Mouse (Mus musculus) forebrain, embryonic 13.5 days (tissue): ENCODE data around the gene Vmn1r173. TPM values are rescaled to one million over a fixed set of nuclear protein-coding genes. Genes with fewer than 3 reads are reported as not detected.
"Not testable (repeated sequence)": the region's sequence is repeated elsewhere in the genome, so short reads cannot be mapped to it uniquely, and the experiment has no call there.

Experiments used
- ATAC-seq: fragments of 200-750 bp; cut with Nextera tagmentation; 2 replicates; pipeline ENCODE4 v1.8.0; 2017
- H3K27ac ChIP-seq: fragments of 300-500 bp; sonication (generic); 2 replicates; pipeline ENCODE4 v1.5.1; 2015; ENCODE audit warnings: inconsistent platforms, mild to moderate bottlenecking, moderate library complexity
- H3K27me3 ChIP-seq: fragments of 300-500 bp; sonication (generic); 2 replicates; pipeline ENCODE4 v1.6.1; 2015; ENCODE audit warnings: mild to moderate bottlenecking, inconsistent platforms
- H3K36me3 ChIP-seq: fragments of 300-500 bp; sonication (generic); 2 replicates; pipeline ENCODE4 v1.6.1; 2015; ENCODE audit warnings: mild to moderate bottlenecking, inconsistent platforms; ENCODE audit not compliant: poor library complexity, severe bottlenecking
- H3K4me1 ChIP-seq: fragments of 300-500 bp; sonication (generic); 2 replicates; pipeline ENCODE4 v1.6.1; 2015; ENCODE audit warnings: inconsistent platforms
- H3K4me2 ChIP-seq: fragments of 300-500 bp; sonication (generic); 2 replicates; pipeline ENCODE4 v1.6.1; 2015; ENCODE audit warnings: inconsistent platforms, mild to moderate bottlenecking, moderate library complexity
- H3K4me3 ChIP-seq: fragments of 300-500 bp; sonication (generic); 2 replicates; pipeline ENCODE4 v1.5.1; 2015; ENCODE audit warnings: mild to moderate bottlenecking, inconsistent platforms
- H3K9ac ChIP-seq: fragments of 300-500 bp; sonication (generic); 2 replicates; pipeline ENCODE4 v1.6.1; 2015; ENCODE audit warnings: mild to moderate bottlenecking, inconsistent platforms
- H3K9me3 ChIP-seq: fragments of 300-500 bp; sonication (generic); replicated peaks from 2 replicates; pipeline ENCODE4 v1.6.1; 2016; ENCODE audit warnings: inconsistent platforms
- WGBS: fragments of 180-500 bp; shearing (Covaris S2); methylation state at CpG from one replicate; pipeline ENCODE4 v1.1.7; 2015; 5-methylcytosine and 5-hydroxymethylcytosine counted together
- polyA plus RNA-seq: library from polyadenylated mRNA; unstranded; fragments of >200 nt; fragmentation: Nextera tagmentation; extraction: Ambion mirVana; gene quantifications from 2 replicates; pipeline ENCODE4 v1.2.1, GENCODE M21; 2015

The Vmn1r173 gene
- not detected in 2 replicates for polyA plus RNA-seq

- not testable (repeated sequence) for ATAC-seq, H3K27ac ChIP-seq, H3K4me1 ChIP-seq, H3K9ac ChIP-seq, H3K9me3 ChIP-seq, H3K36me3 ChIP-seq, H3K27me3 ChIP-seq, H3K4me3 ChIP-seq, H3K4me2 ChIP-seq
- 56% methylated on average over 1 of the region's 1 CpGs for WGBS
Observed at GRCm38 (mm10) chr7:23700403-23700802, at the start of gene Vmn1r173. TSS of gene Vmn1r173 (plus strand) at chr7:23700703.

GRCm38 (mm10) chr7:23658016-23658415 lies 42.5 kb upstream of the Vmn1r173 start, which contains the start of gene Vmn1r172:
TSS of gene Vmn1r172 (plus strand) at chr7:23658316.
- WGBS: 70% methylated on average over 2 of the region's 2 CpGs
- Histone ChIP-seq H3K4me1 (no peaks in the 10 kb centered on the region), H3K9me3 (peaks cover 2% of the 10 kb centered on the region), H3K27me3 (no peaks in the 10 kb centered on the region), H3K36me3 (no peaks in the 10 kb centered on the region), H3K9ac (no peak within 1 kb of the TSS), H3K4me3 (no peak within 1 kb of the TSS), H3K4me2 (no peak within 1 kb of the TSS), H3K27ac (no peak within 1 kb of the TSS)
- ATAC-seq: no peak

- H3K27me3 ChIP-seq, H3K4me2 ChIP-seq, H3K9ac ChIP-seq, ATAC-seq, H3K4me3 ChIP-seq, H3K9me3 ChIP-seq, H3K36me3 ChIP-seq, H3K4me1 ChIP-seq, H3K27ac ChIP-seq: not testable (repeated sequence)
- 58% methylated on average over 1 of the region's 1 CpGs for WGBS
Observed at GRCm38 (mm10) chr7:23751970-23752369, 51.5 kb downstream of the Vmn1r173 start, which contains the start of gene Vmn1r174. TSS of gene Vmn1r174 (plus strand) at chr7:23752270.

Other genes with a start within 250 kb of the Vmn1r173 start
- gene Vmn1r167, start 193.5 kb upstream of the Vmn1r173 start, polyA plus RNA-seq: not detected in 2 replicates
- not detected in 2 replicates for gene Vmn1r168, start 161.0 kb upstream of the Vmn1r173 start, polyA plus RNA-seq
- gene Vmn1r169, start 125.2 kb upstream of the Vmn1r173 start, polyA plus RNA-seq: not detected in 2 replicates
- not detected in 2 replicates for gene Vmn1r170, start 94.5 kb upstream of the Vmn1r173 start, polyA plus RNA-seq
- gene Vmn1r171, start 70.0 kb upstream of the Vmn1r173 start, polyA plus RNA-seq: not detected in 2 replicates
- gene Vmn1r172, start 42.4 kb upstream of the Vmn1r173 start, polyA plus RNA-seq: not detected in 2 replicates
- gene Vmn1r174, start 51.6 kb downstream of the Vmn1r173 start, polyA plus RNA-seq: not detected in 2 replicates
- gene Vmn1r175, start 109.9 kb downstream of the Vmn1r173 start, polyA plus RNA-seq: not detected in 2 replicates
- gene Vmn1r176, start 136.7 kb downstream of the Vmn1r173 start, polyA plus RNA-seq: not detected in 2 replicates
- gene Vmn1r177, start 165.7 kb downstream of the Vmn1r173 start, polyA plus RNA-seq: not detected in 2 replicates
- gene Vmn1r178, start 191.3 kb downstream of the Vmn1r173 start, polyA plus RNA-seq: not detected in 2 replicates
- not detected in 2 replicates for gene Vmn1r179, start 226.3 kb downstream of the Vmn1r173 start, polyA plus RNA-seq
- not detected in 2 replicates for gene Vmn1r180, start 249.9 kb downstream of the Vmn1r173 start, polyA plus RNA-seq